Mouse (Mus musculus) ES-E14 (cell line): Measurements from ENCODE around the gene Ift122. TPM values are rescaled to one million over a fixed set of nuclear protein-coding genes. Genes with fewer than 3 reads are reported as not detected.

Source experiments
- DNase-seq: peaks from one replicate; pipeline ENCODE4 v3.0.0-alpha.2; 2013; ENCODE audit warnings: low read depth, low spot score
- H3K27ac ChIP-seq: 2 replicates; pipeline ENCODE4 v1.5.1; 2012; ENCODE audit warnings: low read depth, mild to moderate bottlenecking, low read length, moderate library complexity, mixed read lengths; ENCODE audit not compliant: poor library complexity, insufficient read depth, severe bottlenecking
- H3K36me3 ChIP-seq: 2 replicates; pipeline ENCODE4 v1.6.1; 2012; ENCODE audit warnings: mild to moderate bottlenecking, low read length, moderate library complexity, mixed read lengths; ENCODE audit not compliant: control insufficient read depth, poor library complexity, insufficient read depth, severe bottlenecking
- H3K4me1 ChIP-seq, 2 experiments: fragments of 150-350 bp in 1 of 2; sonication (generic) in 1 of 2; 2 replicates each; pipeline ENCODE4 v1.6.1; 2012; ENCODE audit warnings: low read length in 2 of 2, mild to moderate bottlenecking in 1 of 2, mixed read lengths in 1 of 2; ENCODE audit not compliant: control insufficient read depth in 2 of 2, insufficient read depth in 2 of 2, poor library complexity in 1 of 2
- H3K4me3 ChIP-seq, 2 experiments: fragments of 150-350 bp in 1 of 2; sonication (generic) in 1 of 2; 2 replicates each; pipeline ENCODE4 v1.5.1; 2012; ENCODE audit warnings: low read length in 2 of 2, low read depth in 1 of 2, mild to moderate bottlenecking in 1 of 2, mixed read lengths in 1 of 2; ENCODE audit not compliant: insufficient read depth in 1 of 2, poor library complexity in 1 of 2, severe bottlenecking in 1 of 2
- H3K9ac ChIP-seq: 2 replicates; pipeline ENCODE4 v1.6.1; 2012; ENCODE audit warnings: low read depth, mild to moderate bottlenecking, low read length, mixed read lengths; ENCODE audit not compliant: poor library complexity, insufficient read depth, severe bottlenecking
- H3K9me3 ChIP-seq: fragments of 150-350 bp; sonication (generic); 2 replicates; pipeline ENCODE4 v1.6.1; 2012; ENCODE audit warnings: low read depth, mild to moderate bottlenecking, low read length; ENCODE audit not compliant: control insufficient read depth, insufficient read depth
- CHD2 ChIP-seq: IDR thresholded peaks from 2 replicates; pipeline ENCODE4 v1.6.1; 2014; ENCODE audit warnings: mild to moderate bottlenecking, low read depth, low read length, inconsistent platforms
- HCFC1 ChIP-seq: IDR thresholded peaks from 2 replicates; pipeline ENCODE4 v1.6.1; 2012; ENCODE audit warnings: low read length, inconsistent platforms, borderline replicate concordance; ENCODE audit not compliant: insufficient read depth
- MAFK ChIP-seq: IDR thresholded peaks from 2 replicates; pipeline ENCODE4 v1.6.1; 2014; ENCODE audit warnings: mild to moderate bottlenecking, low read depth, low read length, inconsistent platforms; ENCODE audit not compliant: insufficient read depth
- ZC3H11A ChIP-seq: IDR thresholded peaks from 2 replicates; pipeline ENCODE4 v1.6.1; 2012; ENCODE audit warnings: low read depth, mild to moderate bottlenecking, inconsistent platforms, low read length, borderline replicate concordance
- ZNF384 ChIP-seq: IDR thresholded peaks from 2 replicates; pipeline ENCODE4 v1.6.1; 2012; ENCODE audit warnings: low read depth, low read length, inconsistent platforms
- in situ Hi-C, 2 experiments: fragments of 600-800 bp; cut with MboI; formaldehyde crosslinking; loops; one replicate each; pipeline ENCODE4 v1.15.1; 2025; ENCODE audit warnings: low sequenced_read_pairs in 2 of 2, inconsistent platforms in 1 of 2; ENCODE audit not compliant: unreplicated experiment in 2 of 2
- total RNA-seq: library from RNA; depleted of rRNA; stranded (reverse); fragments of 300-350 nt; gene quantifications from 2 replicates; pipeline ENCODE4 v1.2.3, GENCODE M21; 2012

The Ift122 gene
- total RNA-seq, 1 experiment = 8.5 TPM

DNA sequence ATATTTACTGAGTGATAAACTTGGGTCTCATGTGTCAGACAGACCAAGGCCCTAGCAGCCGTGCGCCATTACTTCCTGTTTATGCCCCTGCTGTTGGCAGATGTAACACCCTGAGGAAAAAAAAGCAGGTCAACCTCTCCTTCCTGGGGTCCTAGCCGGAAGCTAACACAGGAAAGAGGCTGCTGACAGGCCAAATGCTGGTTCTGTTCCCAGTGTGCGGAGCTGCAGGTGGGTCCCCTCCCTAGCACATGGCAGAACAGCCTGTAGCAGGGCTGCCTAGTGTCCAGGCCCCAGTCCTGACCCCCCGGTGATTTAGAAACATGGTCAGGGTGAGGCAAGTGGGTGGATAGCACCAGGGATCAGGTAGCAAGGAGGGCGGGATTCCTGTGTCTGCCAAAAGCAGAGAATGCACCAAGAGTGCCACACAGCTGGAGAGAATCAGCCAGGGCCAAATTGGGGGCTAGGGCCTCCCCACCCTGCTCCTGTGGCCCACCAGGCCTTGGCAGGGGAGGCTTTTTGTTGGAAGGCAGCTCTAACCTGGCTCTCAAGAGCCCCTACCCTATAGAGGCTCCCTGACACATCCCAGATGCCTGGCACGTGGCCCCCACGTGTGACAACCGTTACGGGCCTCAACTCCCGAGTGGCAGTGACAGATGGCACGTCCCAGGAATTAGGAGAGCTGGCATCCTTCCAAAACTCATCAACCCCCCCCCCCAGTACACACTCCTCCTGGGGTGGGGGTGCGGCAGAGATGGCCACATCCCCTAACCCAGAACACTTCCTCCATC, 118.2 kb downstream of the Ift122 start:
- Histone ChIP-seq H3K4me3 (no peak overlapping the region), H3K9me3 (no peaks in the 10 kb centered on the region), H3K36me3 (no peaks in the 10 kb centered on the region), H3K27ac (no peak overlapping the region), H3K9ac (no peak overlapping the region), H3K4me1 (no peaks in the 10 kb centered on the region)
- in situ Hi-C loops = no loop called here
- TF ChIP-seq CHD2 (no peak), HCFC1 (no peak), MAFK (no peak), ZC3H11A (no peak), ZNF384 (no peak)
- no peak for DNase-seq

- no peak for DNase-seq
- Histone ChIP-seq H3K4me3 (no peak overlapping the region), H3K9me3 (no peaks in the 10 kb centered on the region), H3K9ac (no peak overlapping the region), H3K4me1 (no peaks in the 10 kb centered on the region), H3K36me3 (no peaks in the 10 kb centered on the region), H3K27ac (no peak overlapping the region)
- in situ Hi-C loops = no loop called here
- no peak for TF ChIP-seq HCFC1
- TF ChIP-seq ZNF384 = no peak
- no peak for TF ChIP-seq CHD2
- TF ChIP-seq MAFK = no peak
- TF ChIP-seq ZC3H11A = no peak
Observed at GRCm38 (mm10) chr6:115972083-115972764, 119.0 kb downstream of the Ift122 start.

- H3K9me3 ChIP-seq = no peaks in the 10 kb centered on the region
- H3K36me3 ChIP-seq = no peaks in the 10 kb centered on the region
- no peak overlapping the region for H3K27ac ChIP-seq
- in situ Hi-C loops = no loop called here
- H3K4me1 ChIP-seq = no peaks in the 10 kb centered on the region
- TF ChIP-seq ZNF384 = no peak
- TF ChIP-seq CHD2 = no peak
- TF ChIP-seq HCFC1 = no peak
- TF ChIP-seq ZC3H11A = no peak
- no peak for TF ChIP-seq MAFK
- no peak for DNase-seq
- H3K9ac ChIP-seq = no peak overlapping the region
- no peak overlapping the region for H3K4me3 ChIP-seq
Observed at GRCm38 (mm10) chr6:115973139-115973875, 120.0 kb downstream of the Ift122 start.

- no peak for DNase-seq
- Histone ChIP-seq H3K9me3 (no peaks in the 10 kb centered on the region), H3K27ac (no peak overlapping the region), H3K4me1 (no peaks in the 10 kb centered on the region), H3K9ac (no peak overlapping the region), H3K36me3 (no peaks in the 10 kb centered on the region), H3K4me3 (no peak overlapping the region)
- no peak for TF ChIP-seq HCFC1
- no peak for TF ChIP-seq CHD2
- no peak for TF ChIP-seq ZC3H11A
- no peak for TF ChIP-seq ZNF384
- TF ChIP-seq MAFK = no peak
- in situ Hi-C loops = no loop called here
Observed at GRCm38 (mm10) chr6:115973881-115974662, 120.8 kb downstream of the Ift122 start.
